Mouse (Mus musculus) hindlimb bud, embryonic 11.5 days (tissue): ENCODE data around the gene Vsig10l.

ENCODE experiments used
- DNase-seq: peaks from one replicate; pipeline ENCODE4 v3.0.0-alpha.2; 2012; ENCODE audit warnings: low read depth, low spot score; ENCODE audit errors: extremely low spot score

Vsig10l gene

GRCm38 (mm10) chr7:43462851-43463250, at the start of gene Vsig10l:
Gene Vsig10l, plus strand, starts transcription at chr7:43463151.
- no peak for DNase-seq

DNA sequence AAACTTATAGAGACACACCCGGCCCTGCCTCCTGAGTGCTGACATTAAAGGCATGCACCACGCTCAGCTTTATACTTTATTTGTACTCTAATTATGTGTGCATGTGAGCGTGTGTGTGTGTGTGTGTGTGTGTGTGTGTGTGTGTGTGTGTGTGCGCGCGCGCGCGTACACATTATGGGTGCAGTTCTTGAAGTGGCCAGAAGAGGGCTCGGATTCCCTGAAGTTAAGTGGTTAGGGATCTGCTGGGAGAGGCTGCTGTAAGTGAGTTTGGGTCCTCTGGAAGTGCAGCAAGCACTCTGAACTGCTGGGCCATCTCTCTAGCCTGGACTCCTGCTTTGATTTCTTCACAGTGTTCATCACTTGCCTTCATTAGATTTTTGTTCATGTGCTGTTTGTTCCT, 45.7 kb upstream of the Vsig10l start:
- no peak for DNase-seq

GRCm38 (mm10) chr7:43422995-43423617, 39.8 kb upstream of the Vsig10l start:
- peak; percentile 12 for DNase-seq

DNA sequence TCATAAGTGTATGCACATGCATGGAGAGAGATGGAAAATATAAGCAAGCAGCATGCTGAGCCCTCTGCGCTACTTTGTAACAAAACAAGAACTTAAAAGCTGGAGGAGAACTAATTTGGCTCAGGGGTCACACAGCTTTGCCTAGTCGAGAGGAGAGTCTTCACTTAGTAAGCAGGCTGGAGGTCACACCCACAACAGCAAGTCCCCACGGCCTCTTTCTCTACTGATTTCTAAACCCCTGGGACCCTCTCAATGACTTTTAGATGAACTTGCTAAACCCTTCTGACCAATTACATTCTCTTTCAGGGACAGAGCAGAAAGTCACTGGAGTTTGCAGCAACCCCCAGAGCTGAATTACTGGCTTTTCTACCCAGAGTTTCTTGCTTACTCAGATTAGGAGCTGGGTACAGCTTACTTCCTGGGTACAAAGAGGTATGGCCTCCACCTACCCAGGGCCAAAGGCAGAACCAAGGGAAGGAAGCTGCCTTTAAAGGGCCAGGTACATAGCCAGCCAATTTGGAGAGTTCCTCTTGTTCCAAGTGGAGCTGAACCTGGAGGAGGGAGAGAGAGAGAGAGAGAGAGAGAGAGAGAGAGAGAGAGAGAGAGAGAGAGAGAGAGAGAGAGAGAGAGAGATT, 38.8 kb upstream of the Vsig10l start:
- no peak for DNase-seq

GRCm38 (mm10) chr7:43427406-43427805, 35.5 kb upstream of the Vsig10l start, which contains the start of gene Lim2:
Gene Lim2, plus strand, starts transcription at chr7:43427670.
- DNase-seq: no peak

DNA sequence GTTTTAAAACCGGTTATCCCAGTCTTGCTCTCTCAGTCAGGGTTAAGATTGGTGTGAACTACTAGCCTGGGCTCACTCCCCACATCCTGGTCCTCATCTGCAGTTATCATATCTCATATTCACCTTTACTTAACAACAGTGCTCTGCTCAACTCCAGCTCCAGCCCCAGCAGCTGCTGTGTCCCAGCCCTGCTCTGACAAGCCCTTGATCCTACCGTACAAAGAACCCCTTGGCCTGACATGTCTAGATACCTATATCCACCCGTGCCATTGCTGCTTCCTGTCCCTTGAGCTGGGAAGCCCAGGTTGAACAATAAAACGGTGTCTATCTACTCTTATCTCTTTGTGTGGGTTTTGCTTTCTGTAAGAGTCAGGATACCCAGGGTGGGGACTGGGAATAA, 33.5 kb upstream of the Vsig10l start:
- no peak for DNase-seq

DNA sequence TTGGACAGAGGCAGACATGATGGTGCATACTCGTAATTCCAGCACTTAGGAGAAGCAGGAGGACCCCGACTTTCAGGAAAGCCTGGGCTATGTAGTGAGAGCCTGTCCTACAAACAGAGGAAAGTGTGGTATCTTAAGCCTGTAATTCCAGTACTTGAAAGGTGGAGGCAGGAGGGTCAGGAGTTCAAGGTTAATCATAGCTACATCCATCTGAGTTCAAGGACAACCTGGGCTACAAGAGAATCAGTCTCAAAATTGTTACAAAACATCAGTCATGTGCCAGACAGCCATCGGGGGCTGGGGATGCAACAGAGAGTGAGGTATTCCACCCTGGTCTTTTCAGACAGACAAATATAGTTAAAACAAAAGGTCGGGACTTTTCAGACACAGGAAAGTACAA, 30.1 kb upstream of the Vsig10l start:
- no peak for DNase-seq

GRCm38 (mm10) chr7:43434676-43435075, 28.3 kb upstream of the Vsig10l start:
- DNase-seq: no peak

- DNase-seq: no peak
Observed at GRCm38 (mm10) chr7:43436341-43437255, 26.4 kb upstream of the Vsig10l start, which contains the start of gene Nkg7. Gene Nkg7, plus strand, starts transcription at chr7:43437073.

- no peak for DNase-seq
Observed at GRCm38 (mm10) chr7:43438611-43439010, 24.3 kb upstream of the Vsig10l start.

DNA sequence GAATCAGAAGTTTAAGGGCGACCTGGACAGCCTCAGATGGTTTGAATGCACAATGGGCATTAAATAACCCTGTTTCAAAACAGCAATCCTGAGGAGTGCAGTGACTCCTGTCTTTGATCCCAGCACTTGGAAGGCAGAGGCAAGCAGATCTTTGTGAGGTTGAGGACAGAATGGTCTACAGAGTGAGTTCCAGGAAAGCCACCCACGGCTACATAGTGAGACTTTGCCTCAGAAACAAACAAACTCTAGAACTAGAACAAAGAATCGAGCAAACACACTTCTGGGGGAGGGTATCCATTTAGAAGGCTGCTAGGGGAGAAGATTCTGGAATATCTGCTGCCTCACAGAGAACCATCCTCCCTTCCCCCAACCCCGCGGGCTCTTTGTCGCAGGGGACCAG, 22.5 kb upstream of the Vsig10l start, which contains the start of gene Cldnd2:
Gene Cldnd2 (plus strand): TSS at position 301 of the 400 bp plus-strand sequence.
- no peak for DNase-seq

DNA sequence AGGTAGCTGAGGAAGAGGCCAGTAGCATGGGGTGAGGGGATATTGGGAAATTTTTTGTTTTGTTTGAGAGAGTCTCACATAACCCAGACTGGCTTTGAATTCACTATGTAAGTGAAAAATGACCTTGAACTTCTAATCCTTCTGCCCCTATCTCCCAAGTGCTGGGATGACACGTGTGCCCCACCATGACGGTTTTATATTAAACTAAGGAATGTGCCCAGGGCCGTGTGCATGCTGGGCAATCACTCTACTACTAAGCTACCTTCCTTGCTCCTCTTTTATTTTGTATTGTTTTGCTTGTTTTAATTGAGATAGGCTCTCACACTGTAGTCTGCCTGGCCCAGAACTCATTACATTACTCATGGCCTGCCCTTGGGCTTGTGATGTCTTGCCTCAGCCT, 21.9 kb upstream of the Vsig10l start:
- DNase-seq: no peak

GRCm38 (mm10) chr7:43442684-43443083, 20.3 kb upstream of the Vsig10l start:
- no peak for DNase-seq

GRCm38 (mm10) chr7:43443126-43443916, 19.6 kb upstream of the Vsig10l start:
- DNase-seq: peak; percentile 41

- peak; percentile 83 for DNase-seq
Observed at GRCm38 (mm10) chr7:43443917-43444293, 19.0 kb upstream of the Vsig10l start, which contains the start of the genes Etfb and Gm45233. Gene Etfb, plus strand, starts transcription at chr7:43444083. Gene Gm45233, plus strand, starts transcription at chr7:43444128.

DNA sequence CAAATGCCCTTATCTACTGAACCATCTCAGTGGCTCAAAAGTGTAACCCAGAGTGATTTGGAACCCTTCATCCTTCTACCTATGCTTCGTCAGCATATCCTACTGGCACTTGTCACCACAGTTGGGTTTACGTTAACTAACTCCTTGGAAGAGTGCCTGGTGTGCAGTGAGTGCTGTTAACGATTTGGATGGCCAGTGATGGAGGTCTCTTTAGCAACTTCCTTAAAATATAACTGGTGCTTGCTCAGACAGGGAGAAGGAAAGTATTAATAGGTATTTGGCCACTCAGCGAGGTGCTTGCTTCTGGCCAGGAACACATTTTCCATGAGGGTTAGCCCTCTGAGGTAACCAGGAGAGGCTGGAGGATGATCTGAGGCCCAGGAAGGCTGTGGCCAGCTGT, 15.2 kb upstream of the Vsig10l start:
- DNase-seq: no peak

- no peak for DNase-seq
Observed at GRCm38 (mm10) chr7:43448246-43448645, 14.7 kb upstream of the Vsig10l start.

GRCm38 (mm10) chr7:43449811-43450210, 13.1 kb upstream of the Vsig10l start:
- no peak for DNase-seq

DNA sequence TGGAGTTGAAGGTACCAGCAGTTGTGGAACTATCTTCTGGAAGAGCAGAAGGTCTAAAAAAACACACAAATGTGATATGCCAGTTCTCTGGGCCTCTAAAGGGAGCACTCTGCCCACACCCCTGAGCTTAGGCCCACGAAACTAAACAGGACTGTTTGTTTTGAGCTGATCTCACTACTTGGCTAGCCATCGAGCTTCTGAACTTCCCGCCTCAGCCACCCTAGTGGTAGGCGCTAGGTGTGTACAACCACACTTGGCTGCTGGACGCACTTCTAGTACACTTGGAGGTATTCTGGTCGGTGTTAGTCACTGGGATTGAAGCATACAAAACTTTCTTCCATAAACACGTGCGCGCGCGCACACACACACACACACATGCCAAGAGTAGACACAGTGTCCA, 11.2 kb upstream of the Vsig10l start:
- no peak for DNase-seq

DNA sequence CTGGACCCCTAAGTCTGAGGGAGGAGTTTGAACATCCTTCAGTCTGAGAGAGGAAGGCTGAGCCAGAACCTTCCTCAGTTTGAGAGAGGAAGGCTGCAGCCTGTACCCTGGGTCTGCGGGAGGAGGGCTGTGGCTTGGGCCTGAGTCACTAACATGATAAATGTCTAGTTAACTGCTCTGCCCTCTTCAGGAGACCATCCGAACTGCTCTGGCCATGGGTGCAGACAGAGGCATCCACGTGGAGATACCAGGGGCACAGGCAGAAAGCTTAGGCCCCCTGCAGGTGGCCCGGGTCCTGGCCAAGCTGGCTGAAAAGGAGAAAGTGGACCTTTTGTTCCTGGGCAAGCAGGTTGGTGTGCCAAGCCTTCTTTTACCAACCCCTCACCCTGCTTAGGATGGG, 10.3 kb upstream of the Vsig10l start:
- no peak for DNase-seq
